Mouse (Mus musculus): ENCODE measurements around the gene Jtb. TPM values are rescaled to one million over a fixed set of nuclear protein-coding genes. Genes with fewer than 3 reads are reported as not detected.

Gene Jtb
- polyA plus RNA-seq (2015; fragmentation: Nextera tagmentation; extraction: Ambion mirVana), result 112 and 125 TPM in 2 replicates

GRCm38 (mm10) chr3:90231507-90232333 lies at the start of gene Jtb:
Gene Jtb, plus strand, starts transcription at chr3:90231597.
- Histone ChIP-seq H3K27me3 (no peaks in the 10 kb centered on the region), H3K4me3 (peak within 1 kb of the TSS; percentile 72), H3K4me2 (peak within 1 kb of the TSS; percentile 72), H3K27ac (peak within 1 kb of the TSS; percentile 93), H3K9me3 (no peaks in the 10 kb centered on the region), H3K9ac (peak within 1 kb of the TSS; percentile 76), H3K4me1 (peaks cover 4% of the 10 kb centered on the region), H3K36me3 (peaks cover 26% of the 10 kb centered on the region)
- ATAC-seq (ENCODE audit: insufficient number of reproducible peaks, low FRiP score, low TSS enrichment, low read depth), result peak; percentile 95
- under 1% methylated on average over 61 of the region's 61 CpGs for WGBS

GRCm38 (mm10) chr3:90183581-90183980 lies 47.8 kb upstream of the Jtb start:
- no peaks in the 10 kb centered on the region for H3K36me3 ChIP-seq
- no peak overlapping the region for H3K4me2 ChIP-seq
- H3K27ac ChIP-seq, result no peak overlapping the region
- ATAC-seq (ENCODE audit: insufficient number of reproducible peaks, low FRiP score, low TSS enrichment, low read depth), result no peak
- no peak overlapping the region for H3K4me3 ChIP-seq
- no peaks in the 10 kb centered on the region for H3K4me1 ChIP-seq
- H3K27me3 ChIP-seq, result no peaks in the 10 kb centered on the region
- 76% methylated on average over 3 of the region's 3 CpGs for WGBS
- H3K9me3 ChIP-seq, result no peaks in the 10 kb centered on the region
- H3K9ac ChIP-seq, result no peak overlapping the region

DNA sequence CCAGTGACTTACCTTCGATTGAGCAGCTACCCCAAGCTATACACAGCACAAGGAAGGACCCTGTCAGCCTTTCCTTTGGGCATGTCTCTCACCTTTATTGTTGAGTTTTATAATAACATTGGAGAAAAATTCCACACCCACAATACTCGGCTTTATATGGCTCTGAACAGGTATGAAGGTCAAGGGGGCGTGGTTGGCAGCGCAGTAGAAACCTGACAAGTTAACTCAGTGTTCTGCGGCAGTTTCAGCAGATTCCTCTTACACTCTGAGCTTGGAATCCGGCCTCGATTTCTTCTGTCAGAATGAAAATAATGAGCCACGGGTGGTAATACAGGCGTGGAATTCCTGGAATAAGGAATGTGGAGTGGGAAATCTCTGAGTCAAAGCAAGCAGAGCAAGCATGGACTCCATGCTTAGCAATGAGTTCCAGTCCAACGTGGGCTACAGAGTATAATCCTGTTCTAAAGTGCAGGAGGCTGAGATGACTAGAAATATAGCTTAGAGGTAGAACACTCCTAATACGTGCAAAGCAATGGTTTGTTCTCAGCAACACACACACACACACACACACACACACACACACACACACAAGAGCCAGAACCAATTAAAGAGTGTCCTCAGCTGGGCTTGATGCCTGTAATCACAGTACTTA lies 40.4 kb upstream of the Jtb start:
- H3K4me2 ChIP-seq, result no peak overlapping the region
- no peak for ATAC-seq (ENCODE audit: insufficient number of reproducible peaks, low FRiP score, low TSS enrichment, low read depth)
- no peaks in the 10 kb centered on the region for H3K9me3 ChIP-seq
- WGBS, result 63% methylated on average over 11 of the region's 11 CpGs
- H3K9ac ChIP-seq, result no peak overlapping the region
- no peaks in the 10 kb centered on the region for H3K4me1 ChIP-seq
- no peak overlapping the region for H3K4me3 ChIP-seq
- no peaks in the 10 kb centered on the region for H3K36me3 ChIP-seq
- H3K27ac ChIP-seq, result no peak overlapping the region
- no peaks in the 10 kb centered on the region for H3K27me3 ChIP-seq

DNA sequence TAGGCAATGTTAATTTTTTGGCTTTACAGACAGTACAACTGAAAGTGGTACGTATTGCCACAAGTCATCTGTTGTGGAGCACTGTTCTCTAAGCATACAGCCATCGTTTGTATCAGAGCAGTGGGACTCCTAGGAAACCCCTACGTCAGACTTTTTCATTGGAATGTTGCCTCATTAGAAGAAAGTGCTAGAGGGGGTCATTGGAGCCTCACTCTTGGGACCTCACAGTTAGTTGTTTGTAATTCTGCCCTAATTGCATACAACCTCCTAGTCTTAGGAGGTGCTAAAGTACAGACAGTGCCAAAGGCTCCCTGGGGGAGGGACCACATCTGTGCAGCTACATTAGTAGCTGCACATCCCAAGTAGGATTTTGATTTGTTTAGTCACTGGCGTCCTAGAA lies 36.6 kb upstream of the Jtb start:
- no peak for ATAC-seq (ENCODE audit: insufficient number of reproducible peaks, low FRiP score, low TSS enrichment, low read depth)
- H3K36me3 ChIP-seq, result no peaks in the 10 kb centered on the region
- no peaks in the 10 kb centered on the region for H3K27me3 ChIP-seq
- no peak overlapping the region for H3K9ac ChIP-seq
- no peaks in the 10 kb centered on the region for H3K4me1 ChIP-seq
- WGBS, result 28% methylated on average over 4 of the region's 4 CpGs
- no peaks in the 10 kb centered on the region for H3K9me3 ChIP-seq
- H3K4me3 ChIP-seq, result no peak overlapping the region
- H3K27ac ChIP-seq, result no peak overlapping the region
- H3K4me2 ChIP-seq, result no peak overlapping the region

- Histone ChIP-seq H3K9ac (no peak overlapping the region), H3K4me2 (no peak overlapping the region), H3K27ac (no peak overlapping the region), H3K4me3 (no peak overlapping the region), H3K27me3 (no peaks in the 10 kb centered on the region), H3K36me3 (no peaks in the 10 kb centered on the region), H3K4me1 (no peaks in the 10 kb centered on the region), H3K9me3 (no peaks in the 10 kb centered on the region)
- WGBS, result 78% methylated on average over 1 of the region's 1 CpGs
- no peak for ATAC-seq (ENCODE audit: insufficient number of reproducible peaks, low FRiP score, low TSS enrichment, low read depth)
Observed at GRCm38 (mm10) chr3:90195644-90196043, 35.8 kb upstream of the Jtb start.

DNA sequence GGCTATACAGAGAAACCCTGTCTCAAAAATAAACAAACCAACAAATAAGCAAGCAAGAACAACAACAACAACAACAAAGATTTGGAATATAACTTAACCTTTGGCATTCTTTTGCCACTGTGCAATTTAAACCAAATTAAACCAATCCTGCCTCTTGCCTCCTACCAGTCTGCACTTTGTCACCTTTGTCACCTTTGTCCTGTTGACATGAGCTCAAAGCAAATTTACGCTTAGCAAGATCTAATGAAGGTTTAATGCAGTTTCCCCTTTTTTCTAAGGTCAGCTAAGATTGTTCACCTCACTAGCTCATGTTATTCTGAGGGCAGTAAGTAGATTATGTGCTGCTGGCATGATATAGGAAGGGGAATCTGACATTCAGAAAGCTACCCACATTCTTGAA lies 33.8 kb upstream of the Jtb start:
- H3K4me1 ChIP-seq, result no peaks in the 10 kb centered on the region
- H3K36me3 ChIP-seq, result no peaks in the 10 kb centered on the region
- H3K4me2 ChIP-seq, result no peak overlapping the region
- no peak for ATAC-seq (ENCODE audit: insufficient number of reproducible peaks, low FRiP score, low TSS enrichment, low read depth)
- H3K4me3 ChIP-seq, result no peak overlapping the region
- no peak overlapping the region for H3K27ac ChIP-seq
- 65% methylated on average over 1 of the region's 1 CpGs for WGBS
- H3K27me3 ChIP-seq, result no peaks in the 10 kb centered on the region
- no peak overlapping the region for H3K9ac ChIP-seq
- H3K9me3 ChIP-seq, result no peaks in the 10 kb centered on the region

DNA sequence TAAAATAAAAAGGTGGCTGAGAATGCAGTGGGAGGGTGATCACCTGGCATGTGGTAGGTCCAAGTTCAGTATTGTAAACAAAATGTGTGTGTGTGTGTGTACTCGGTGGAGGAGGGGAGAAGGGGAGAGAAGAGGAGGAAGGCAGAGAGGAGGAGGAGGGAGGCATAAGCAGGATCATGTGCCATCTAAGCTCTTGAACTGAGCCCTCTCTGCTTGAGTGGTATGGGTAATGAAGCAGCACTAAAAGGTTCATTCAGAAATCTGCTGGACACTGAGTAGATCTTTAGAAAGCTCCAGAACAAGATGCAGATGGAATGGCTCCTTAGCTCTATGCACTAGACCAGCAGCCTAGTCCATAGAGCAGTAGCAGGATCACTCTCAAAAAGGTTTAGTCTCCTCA lies 28.5 kb upstream of the Jtb start:
- H3K4me2 ChIP-seq, result no peak overlapping the region
- H3K27ac ChIP-seq, result no peak overlapping the region
- no peaks in the 10 kb centered on the region for H3K9me3 ChIP-seq
- ATAC-seq (ENCODE audit: insufficient number of reproducible peaks, low FRiP score, low TSS enrichment, low read depth), result no peak
- 71% methylated on average over 1 of the region's 1 CpGs for WGBS
- no peak overlapping the region for H3K4me3 ChIP-seq
- H3K27me3 ChIP-seq, result no peaks in the 10 kb centered on the region
- H3K9ac ChIP-seq, result no peak overlapping the region
- no peaks in the 10 kb centered on the region for H3K4me1 ChIP-seq
- peaks cover 8% of the 10 kb centered on the region; the same call in 1 of the 2 replicates for H3K36me3 ChIP-seq

DNA sequence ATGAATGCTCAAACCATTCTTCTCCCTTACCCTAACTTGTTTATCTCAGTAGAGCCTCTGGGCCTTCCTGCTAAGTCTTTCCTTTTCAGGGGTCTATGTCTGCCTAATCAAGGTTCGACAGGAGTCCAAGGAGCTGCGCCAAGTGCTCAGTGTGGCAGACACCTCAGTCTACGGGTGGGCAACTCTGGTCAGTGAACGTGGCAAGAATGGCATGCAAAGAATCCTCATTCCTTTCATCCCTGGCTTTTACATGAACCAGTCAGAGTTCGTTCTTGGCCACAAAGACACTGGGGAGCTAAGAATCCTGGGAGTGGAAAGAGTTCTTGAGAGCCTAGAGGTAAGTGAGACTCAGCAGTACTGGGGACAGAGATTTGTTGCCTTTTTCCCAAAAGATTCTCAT lies 27.8 kb upstream of the Jtb start:
- Histone ChIP-seq H3K4me3 (no peak overlapping the region), H3K27me3 (no peaks in the 10 kb centered on the region), H3K9me3 (no peaks in the 10 kb centered on the region), H3K36me3 (peaks cover 16% of the 10 kb centered on the region), H3K4me2 (no peak overlapping the region), H3K9ac (no peak overlapping the region), H3K27ac (no peak overlapping the region), H3K4me1 (no peaks in the 10 kb centered on the region)
- ATAC-seq (ENCODE audit: insufficient number of reproducible peaks, low FRiP score, low TSS enrichment, low read depth), result no peak
- WGBS, result 70% methylated on average over 5 of the region's 5 CpGs

GRCm38 (mm10) chr3:90204582-90204981 lies 26.8 kb upstream of the Jtb start:
- no peaks in the 10 kb centered on the region for H3K9me3 ChIP-seq
- no peak for ATAC-seq (ENCODE audit: insufficient number of reproducible peaks, low FRiP score, low TSS enrichment, low read depth)
- 95% methylated on average over 2 of the region's 2 CpGs for WGBS
- no peak overlapping the region for H3K9ac ChIP-seq
- H3K27ac ChIP-seq, result no peak overlapping the region
- H3K4me2 ChIP-seq, result no peak overlapping the region
- H3K4me1 ChIP-seq, result no peaks in the 10 kb centered on the region
- H3K27me3 ChIP-seq, result no peaks in the 10 kb centered on the region
- H3K36me3 ChIP-seq, result peaks cover 24% of the 10 kb centered on the region
- H3K4me3 ChIP-seq, result no peak overlapping the region

DNA sequence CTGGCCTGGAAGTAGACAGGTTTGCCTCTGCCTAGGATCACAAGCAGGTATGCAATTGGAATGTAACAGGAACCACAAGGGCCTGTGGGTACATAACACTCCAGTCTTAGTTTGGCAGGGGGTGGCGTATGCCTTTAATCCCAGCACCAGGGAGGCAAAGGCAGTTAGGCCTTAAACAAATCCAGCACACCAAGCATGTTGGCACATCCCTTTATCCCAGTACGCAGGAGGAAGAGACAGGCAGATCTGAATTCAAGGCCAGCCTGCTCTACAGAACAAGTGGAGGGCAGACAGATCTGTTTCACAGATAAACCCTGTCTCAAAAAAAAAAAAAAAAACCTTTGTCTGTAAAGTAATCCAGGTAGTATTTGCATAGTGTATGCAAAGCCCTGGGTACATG lies 22.7 kb upstream of the Jtb start:
- H3K4me2 ChIP-seq, result no peak overlapping the region
- ATAC-seq (ENCODE audit: insufficient number of reproducible peaks, low FRiP score, low TSS enrichment, low read depth), result no peak
- no peak overlapping the region for H3K9ac ChIP-seq
- no peak overlapping the region for H3K27ac ChIP-seq
- H3K9me3 ChIP-seq, result no peaks in the 10 kb centered on the region
- H3K4me1 ChIP-seq, result peaks cover 18% of the 10 kb centered on the region
- no peak overlapping the region for H3K4me3 ChIP-seq
- no peaks in the 10 kb centered on the region for H3K27me3 ChIP-seq
- peaks cover 53% of the 10 kb centered on the region for H3K36me3 ChIP-seq
- WGBS, result 67% methylated on average over 2 of the region's 2 CpGs

DNA sequence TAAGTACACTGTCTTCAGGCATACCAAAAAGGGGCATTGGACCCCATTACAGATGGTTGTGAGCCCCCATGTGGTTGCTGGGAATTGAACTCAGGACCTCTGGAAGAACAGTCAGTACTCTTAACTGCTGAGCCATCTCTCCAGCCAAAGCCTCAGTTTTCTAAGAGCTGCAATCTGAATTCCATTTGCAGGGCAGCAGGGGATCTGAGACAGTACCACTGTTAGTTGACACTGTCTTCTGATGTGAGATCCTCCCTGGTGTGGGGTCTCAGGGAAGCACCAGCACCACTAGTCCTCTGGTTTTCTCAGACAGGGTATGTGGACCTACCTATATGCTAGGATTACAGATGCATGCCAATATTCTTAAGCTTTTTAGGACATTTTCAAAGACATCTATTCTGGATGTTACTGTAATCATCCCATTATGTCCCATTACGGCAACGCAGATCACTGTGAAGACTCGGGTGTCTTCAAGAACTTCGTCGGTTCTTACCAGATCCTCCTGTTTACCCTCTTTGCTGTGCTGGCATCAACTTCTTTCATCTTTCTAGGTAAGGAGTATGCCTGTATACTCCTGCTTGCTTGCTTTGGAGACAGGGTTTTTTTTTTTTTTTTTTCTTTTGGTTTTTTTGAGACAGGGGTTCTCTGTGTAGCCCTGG lies 21.4 kb upstream of the Jtb start:
- 93% methylated on average over 5 of the region's 5 CpGs for WGBS
- H3K27me3 ChIP-seq, result no peaks in the 10 kb centered on the region
- H3K36me3 ChIP-seq, result peaks cover 53% of the 10 kb centered on the region
- peaks cover 24% of the 10 kb centered on the region for H3K4me1 ChIP-seq
- H3K27ac ChIP-seq, result no peak overlapping the region
- ATAC-seq (ENCODE audit: insufficient number of reproducible peaks, low FRiP score, low TSS enrichment, low read depth), result no peak
- no peaks in the 10 kb centered on the region for H3K9me3 ChIP-seq
- no peak overlapping the region for H3K4me3 ChIP-seq
- H3K9ac ChIP-seq, result no peak overlapping the region
- no peak overlapping the region for H3K4me2 ChIP-seq
